Mouse (Mus musculus) bone marrow, adult 2 months (tissue): ENCODE data around the gene Add3.

ENCODE experiments used
- CTCF ChIP-seq: fragments of 200-500 bp; IDR thresholded peaks from 2 replicates; pipeline ENCODE4 v1.5.1; 2011; ENCODE audit warnings: low read length, control low read depth; ENCODE audit not compliant: control insufficient read depth, insufficient read depth
- POLR2A ChIP-seq: fragments of 200-500 bp; IDR thresholded peaks from 2 replicates; pipeline ENCODE4 v1.6.1; 2011; ENCODE audit warnings: low read depth, mild to moderate bottlenecking, control low read depth, low read length, borderline replicate concordance; ENCODE audit not compliant: control insufficient read depth

DNA sequence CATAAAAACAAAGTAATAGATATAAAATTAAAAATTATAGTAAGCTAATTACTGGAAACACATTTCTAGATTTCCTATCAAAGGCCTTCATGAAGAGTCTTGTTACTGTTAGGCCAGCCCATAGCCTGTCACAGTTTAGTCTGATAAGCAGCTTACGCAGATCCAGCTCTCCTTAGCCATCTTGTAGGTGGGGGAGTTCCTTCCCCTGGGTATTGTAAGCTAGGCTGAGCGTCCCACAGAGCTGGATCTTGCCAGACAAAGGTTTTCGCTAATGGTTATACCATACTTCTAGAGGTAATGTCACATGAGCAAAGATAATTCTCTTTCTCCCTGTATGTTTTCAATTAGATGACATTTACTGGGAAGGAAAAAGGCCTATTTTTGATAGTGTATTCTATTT, 50.0 kb downstream of the Add3 start:
- no peak for TF ChIP-seq CTCF
- no peak for TF ChIP-seq POLR2A
